Mouse (Mus musculus): ENCODE measurements around the gene Scpep1.
"Not testable (repeated sequence)": the region's sequence is repeated elsewhere in the genome, so short reads cannot be mapped to it uniquely, and the experiment has no call there.

DNA sequence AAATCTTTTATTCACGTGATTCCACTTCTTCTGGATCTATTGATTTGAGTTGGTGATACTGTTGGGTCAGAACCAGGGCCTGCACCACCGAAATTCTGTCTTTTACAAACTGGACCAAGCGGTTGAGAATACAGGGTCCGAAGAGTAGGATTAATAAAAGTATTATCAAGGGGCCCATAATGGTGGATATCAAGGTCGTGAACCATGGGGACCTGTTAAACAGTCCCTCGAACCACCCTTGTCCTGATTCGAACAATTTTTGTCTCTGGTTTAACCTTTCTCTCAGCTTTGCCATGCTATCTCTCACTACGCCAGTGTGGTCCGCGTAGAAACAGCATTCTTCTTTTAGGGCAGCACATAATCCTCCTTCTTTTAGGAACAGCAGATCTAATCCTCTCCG, 64.4 kb downstream of the Scpep1 start:
- TF ChIP-seq CTCF (IDR thresholded peaks at IDR 0.05; ENCODE audit: control insufficient read depth, insufficient read depth, low read length); POLR2A (IDR thresholded peaks at IDR 0.05; ENCODE audit: borderline replicate concordance, control insufficient read depth, low read depth, low read length): not testable (repeated sequence)
